ENCODE assay signal across 1 mouse cellular context in genomic region chr14:55536116-55536745, GRCm38 (mm10).
TF ChIP-seq lines count a peak whose summit lies in the region.

No protein-coding gene starts in this region.

TF ChIP-seq in MEL, 35 proteins besides CTCF, POLR2A, EP300 and RAD21 (continued from another document):
- no peak for TF ChIP-seq HCFC1 (IDR thresholded peaks at IDR 0.05; ENCODE audit: low read depth, low read length)
- TF ChIP-seq SMC3 (IDR thresholded peaks at IDR 0.05; ENCODE audit: low read depth, low read length): peak; percentile 67
- no peak for TF ChIP-seq TCF12 (IDR thresholded peaks at IDR 0.05; ENCODE audit: low read depth, low read length)
- peak; percentile 29 for TF ChIP-seq ZC3H11A (IDR thresholded peaks at IDR 0.05; ENCODE audit: low read depth, low read length)
- TF ChIP-seq ZKSCAN1 (IDR thresholded peaks at IDR 0.05; ENCODE audit: low read depth, low read length): no peak
- TF ChIP-seq RCOR1 (IDR thresholded peaks at IDR 0.05; ENCODE audit: low read depth, low read length): no peak
